Mouse (Mus musculus): ENCODE results near the gene Mnat1. TPM values are rescaled to one million over a fixed set of nuclear protein-coding genes. Genes with fewer than 3 reads are reported as not detected.
"Not testable (repeated sequence)": the region's sequence is repeated elsewhere in the genome, so short reads cannot be mapped to it uniquely, and the experiment has no call there.

Mnat1 gene
- total RNA-seq, 2 experiments from 2014 or later, result 22.6 to 22.9 TPM

DNA sequence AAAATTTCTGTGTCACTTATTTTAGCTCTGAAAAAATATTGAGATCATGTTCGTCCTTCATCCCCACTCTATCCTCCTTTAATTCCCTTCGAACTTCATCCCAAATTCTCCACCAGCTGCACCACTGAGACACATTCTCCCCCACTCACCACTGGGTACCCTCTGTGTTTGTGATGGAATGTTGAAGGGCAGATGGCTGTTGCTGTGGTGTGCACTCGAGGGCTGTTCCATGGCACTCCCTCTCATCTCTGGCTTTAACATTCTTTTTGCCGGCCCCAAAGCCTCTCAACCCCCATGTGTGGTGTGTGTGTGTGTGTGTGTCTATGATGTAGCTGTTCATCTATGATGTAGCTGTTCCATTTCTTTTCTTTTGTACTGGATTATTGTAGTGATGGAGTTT lies 1.7 kb downstream of the Mnat1 start:
- no peak for DNase-seq (ENCODE audit: low spot score in 2 of 2)

DNA sequence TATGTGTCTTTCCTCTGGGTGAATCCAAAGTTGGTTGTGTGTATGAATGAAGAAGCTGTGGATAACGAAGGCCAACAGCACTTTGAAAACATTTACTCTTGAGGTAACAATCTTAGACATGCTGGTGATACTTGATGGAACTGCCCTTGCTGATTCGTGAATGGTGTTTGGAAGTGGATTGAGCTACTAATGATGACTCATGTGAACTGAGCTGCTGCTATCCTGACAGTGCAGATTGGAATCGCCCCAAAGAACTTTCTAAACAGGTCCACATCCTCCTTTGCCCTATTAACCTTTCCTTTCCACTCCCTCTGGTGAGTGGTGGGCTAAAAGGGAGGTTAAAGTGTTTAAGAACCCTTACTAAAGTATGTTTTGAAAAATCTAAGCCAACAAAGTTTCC lies 17.2 kb downstream of the Mnat1 start:
- no peak for DNase-seq (ENCODE audit: low spot score in 2 of 2)

GRCm38 (mm10) chr12:73147236-73147635 lies 23.7 kb downstream of the Mnat1 start:
- no peak for DNase-seq (ENCODE audit: low spot score in 2 of 2)

DNA sequence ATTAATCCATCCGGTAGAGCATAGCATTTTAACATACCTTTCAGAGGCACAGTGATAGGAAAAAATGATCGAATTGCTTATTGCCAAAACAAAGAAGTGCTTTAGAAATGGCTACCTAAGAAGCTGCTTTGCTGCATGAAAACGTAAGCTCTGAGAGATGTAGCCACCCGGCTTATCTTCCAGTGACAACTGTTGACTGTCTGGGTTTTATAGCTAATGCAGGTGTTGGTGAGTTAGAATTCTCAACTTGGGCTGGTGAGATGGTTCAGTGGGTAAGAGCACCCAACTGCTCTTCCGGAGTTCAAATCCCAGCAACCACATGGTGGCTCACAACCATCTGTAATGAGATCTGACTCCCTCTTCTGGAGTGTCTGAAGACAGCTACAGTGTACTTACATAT lies 27.5 kb downstream of the Mnat1 start:
- not testable (repeated sequence) for DNase-seq (ENCODE audit: low spot score in 2 of 2)

DNA sequence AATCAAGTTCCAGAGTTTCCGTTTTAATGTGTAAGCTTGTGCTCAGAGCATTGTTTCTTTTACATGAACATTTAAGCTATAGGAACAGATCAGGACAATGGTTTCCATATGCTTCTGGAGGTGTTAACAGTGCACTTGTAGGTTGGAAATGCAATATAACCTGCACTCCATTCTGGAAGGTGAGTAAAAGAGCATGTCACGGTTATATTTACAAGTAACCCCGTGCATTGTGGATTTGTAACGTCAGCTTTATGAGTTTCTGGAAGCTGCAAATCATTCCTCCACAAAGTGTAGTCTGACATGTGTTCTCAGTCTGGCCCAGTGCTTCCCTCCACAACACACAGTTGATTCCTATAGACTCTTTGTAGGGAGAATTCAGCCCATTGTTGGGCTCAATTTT lies 30.6 kb downstream of the Mnat1 start:
- no peak for DNase-seq (ENCODE audit: low spot score in 2 of 2)

- no peak for DNase-seq (ENCODE audit: low spot score in 2 of 2)
Observed at GRCm38 (mm10) chr12:73160341-73160740, 36.8 kb downstream of the Mnat1 start.

DNA sequence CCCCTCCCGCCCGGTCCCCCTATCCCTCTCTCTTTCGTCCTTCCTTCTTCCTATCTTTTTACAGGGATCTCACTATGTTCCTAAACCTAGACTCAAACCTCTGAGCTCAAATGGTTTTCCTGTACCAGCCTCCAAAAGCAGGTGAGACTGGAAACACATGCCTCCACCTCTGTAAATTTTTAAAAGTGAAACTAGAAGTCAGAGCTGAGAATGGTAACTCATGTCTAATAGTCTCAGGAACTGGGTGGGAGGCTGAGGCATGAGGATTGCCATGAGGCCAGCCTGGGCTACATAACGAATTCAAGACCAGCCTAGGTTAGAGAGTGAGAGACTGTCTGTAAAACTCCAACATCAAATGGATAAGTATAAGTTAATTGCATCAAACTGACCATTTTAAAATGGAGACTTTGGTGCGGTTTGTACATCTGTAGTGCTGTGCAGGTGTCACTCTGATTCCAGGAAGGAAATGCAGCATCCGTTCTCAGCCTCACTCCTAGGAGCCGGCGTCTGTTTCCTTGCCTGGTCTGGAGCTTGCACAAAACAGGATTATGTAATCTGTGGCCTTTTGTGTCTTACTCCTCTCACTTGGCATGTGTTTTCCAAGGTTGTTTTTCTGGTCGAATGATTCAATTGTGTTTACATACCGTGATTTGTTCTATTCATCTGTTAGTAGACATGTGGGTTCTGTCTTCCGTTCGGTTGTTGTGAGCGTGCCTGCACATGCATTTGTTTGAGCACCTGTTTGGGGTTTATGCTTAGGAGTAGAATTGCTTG lies 39.1 kb downstream of the Mnat1 start:
- DNase-seq (ENCODE audit: low spot score in 2 of 2), result no peak

GRCm38 (mm10) chr12:73170794-73171193 lies 47.3 kb downstream of the Mnat1 start:
- no peak for DNase-seq (ENCODE audit: low spot score in 2 of 2)

DNA sequence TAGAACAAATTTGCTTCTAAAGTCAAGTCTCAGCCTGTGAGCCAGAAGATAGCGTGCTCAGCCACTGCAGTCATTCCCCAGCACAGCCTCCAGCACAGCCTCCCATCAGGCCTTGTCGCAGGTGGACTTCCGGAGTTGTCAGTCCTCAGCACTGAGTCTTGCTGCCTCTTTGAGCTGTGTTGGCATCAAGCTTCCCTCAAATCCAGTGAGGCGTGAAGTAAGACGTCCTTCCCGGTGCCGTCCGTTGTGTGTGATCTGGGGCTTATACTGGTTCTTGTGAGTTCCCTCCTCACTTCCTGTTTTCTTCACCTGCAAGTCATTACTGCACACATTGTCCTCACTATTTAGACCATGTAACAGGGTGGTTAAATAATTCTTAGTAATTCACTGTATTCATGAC lies 60.4 kb downstream of the Mnat1 start:
- DNase-seq (ENCODE audit: low spot score in 2 of 2), result no peak

- DNase-seq (ENCODE audit: low spot score in 2 of 2), result no peak
Observed at GRCm38 (mm10) chr12:73197363-73197762, 73.8 kb downstream of the Mnat1 start.

DNA sequence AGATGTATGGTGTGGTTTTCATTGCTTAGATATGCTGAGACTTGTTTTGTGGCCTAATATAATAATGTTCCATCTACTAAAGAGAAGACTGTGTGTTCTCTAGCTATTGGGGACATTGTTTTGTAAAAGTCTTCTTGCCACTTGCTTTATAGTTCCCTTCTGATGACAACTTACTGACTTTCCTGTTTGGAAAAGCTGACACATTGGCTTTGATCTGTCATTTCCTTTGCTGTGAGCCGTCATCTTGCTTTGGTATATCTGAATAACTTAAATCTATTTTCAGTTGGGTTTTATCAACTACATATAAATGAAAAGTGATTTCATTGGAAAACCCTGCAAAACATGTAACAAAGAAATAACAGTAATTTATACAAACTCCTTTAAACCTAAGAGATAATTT lies 74.9 kb downstream of the Mnat1 start:
- no peak for DNase-seq (ENCODE audit: low spot score in 2 of 2)

- no peak for DNase-seq (ENCODE audit: low spot score in 2 of 2)
Observed at GRCm38 (mm10) chr12:73199375-73199774, 75.9 kb downstream of the Mnat1 start.

- no peak for DNase-seq (ENCODE audit: low spot score in 2 of 2)
Observed at GRCm38 (mm10) chr12:73201587-73201986, 78.1 kb downstream of the Mnat1 start.

- no peak for DNase-seq (ENCODE audit: low spot score in 2 of 2)
Observed at GRCm38 (mm10) chr12:73205710-73206649, 82.5 kb downstream of the Mnat1 start.

- no peak for DNase-seq (ENCODE audit: low spot score in 2 of 2)
Observed at GRCm38 (mm10) chr12:73207008-73207407, 83.5 kb downstream of the Mnat1 start.

- no peak for DNase-seq (ENCODE audit: low spot score in 2 of 2)
Observed at GRCm38 (mm10) chr12:73207461-73207860, 83.9 kb downstream of the Mnat1 start.

DNA sequence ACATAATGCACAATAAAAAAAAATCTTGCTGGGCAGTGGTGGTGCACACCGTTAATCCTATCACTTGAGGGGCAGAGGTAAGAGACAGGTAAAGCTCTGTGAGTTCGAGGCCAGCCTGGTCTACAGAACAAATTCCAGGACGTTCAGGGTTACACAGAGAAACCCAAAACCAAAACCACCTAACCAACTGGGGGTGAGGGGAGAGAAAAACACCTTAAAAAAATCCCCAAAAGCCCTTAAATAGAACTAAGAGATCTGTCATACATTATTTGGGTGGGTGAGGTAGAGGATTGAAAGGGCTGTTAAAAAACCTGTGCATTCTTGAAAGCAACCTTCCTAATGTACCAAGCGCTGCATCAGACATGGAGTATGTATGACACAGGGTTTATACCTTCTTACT lies 85.0 kb downstream of the Mnat1 start:
- DNase-seq (ENCODE audit: low spot score in 2 of 2), result no peak

GRCm38 (mm10) chr12:73209117-73209516 lies 85.6 kb downstream of the Mnat1 start:
- DNase-seq (ENCODE audit: low spot score in 2 of 2), result no peak

DNA sequence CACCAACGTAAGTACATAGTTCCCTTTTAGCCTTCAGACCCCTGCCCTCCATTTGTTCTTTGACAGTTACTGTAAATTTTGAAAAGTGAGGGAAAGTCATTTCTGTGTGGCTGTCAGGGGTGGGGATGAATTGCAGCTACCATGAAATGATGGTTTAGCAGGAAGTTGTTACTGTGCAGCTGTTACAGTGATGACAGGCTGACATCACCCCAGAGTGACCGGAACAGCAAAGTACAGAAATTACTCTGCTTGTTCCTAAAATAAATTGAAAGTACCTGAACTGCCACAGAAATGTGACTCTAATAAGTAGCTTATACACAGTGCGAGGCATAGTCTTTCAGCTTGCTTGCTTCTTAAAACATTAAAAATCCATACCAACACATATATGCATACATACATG lies 86.9 kb downstream of the Mnat1 start:
- no peak for DNase-seq (ENCODE audit: low spot score in 2 of 2)

DNA sequence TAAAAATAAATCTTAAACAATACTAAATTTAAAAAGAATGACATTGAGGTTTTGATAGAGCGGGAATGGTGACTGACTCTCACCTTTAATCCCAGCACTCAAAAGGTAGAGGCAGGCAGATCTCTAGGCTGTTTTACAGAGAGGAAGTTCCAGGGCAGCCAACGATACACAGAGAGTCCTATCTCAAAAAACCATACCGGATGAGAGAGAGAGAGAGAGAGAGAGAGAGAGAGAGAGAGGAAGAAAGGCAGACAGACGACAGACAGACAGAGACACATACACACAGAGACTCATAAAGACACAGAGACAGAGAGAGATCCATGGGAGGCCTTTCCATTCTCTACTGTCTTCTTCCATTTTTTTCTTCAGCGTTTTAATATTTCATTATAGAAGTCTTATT lies 92.3 kb downstream of the Mnat1 start:
- no peak for DNase-seq (ENCODE audit: low spot score in 2 of 2)

DNA sequence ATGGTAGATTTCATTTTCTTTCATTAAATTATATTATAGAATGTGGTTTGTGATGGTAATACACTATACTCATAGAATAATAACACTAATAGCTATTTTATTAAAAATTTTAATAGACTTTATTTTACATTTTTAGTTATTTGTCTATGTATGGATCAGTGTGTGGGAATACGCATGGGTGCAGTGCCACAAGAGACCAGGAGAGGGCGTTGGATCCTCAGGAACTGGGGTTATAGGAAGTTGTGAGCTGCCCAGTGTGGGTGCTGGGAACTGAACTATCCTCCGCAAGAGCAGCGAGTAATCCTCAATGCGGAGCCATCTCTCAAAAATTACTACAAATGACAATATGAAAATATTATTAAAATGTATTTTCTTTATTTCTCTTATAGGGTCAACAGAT lies 95.1 kb downstream of the Mnat1 start:
- DNase-seq (ENCODE audit: low spot score in 2 of 2), result no peak

DNA sequence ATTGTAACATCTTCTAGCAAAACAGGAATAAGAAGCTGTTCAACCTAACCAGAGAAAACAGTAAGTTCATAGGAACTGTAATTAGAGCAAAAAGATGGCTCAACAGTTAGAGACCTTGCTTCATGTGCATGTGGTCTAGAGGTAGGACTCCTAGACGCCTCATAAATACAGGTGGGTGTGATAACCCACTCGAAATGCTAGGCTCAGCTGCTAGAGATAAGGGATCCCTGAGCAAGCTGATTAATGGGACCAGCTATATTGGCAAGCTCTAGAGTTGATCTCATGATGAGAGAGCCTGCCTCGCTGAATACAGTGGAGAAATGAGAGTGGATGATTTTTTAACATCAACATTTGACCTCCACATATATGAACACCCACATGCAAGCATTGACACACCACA lies 97.7 kb downstream of the Mnat1 start:
- DNase-seq (ENCODE audit: low spot score in 2 of 2), result no peak
